Mouse (Mus musculus): ENCODE measurements around the gene Dcst2.
A peak's percentile ranks its signal among the peaks of the same experiment; 100 is the strongest.

Gene Dcst2

DNA sequence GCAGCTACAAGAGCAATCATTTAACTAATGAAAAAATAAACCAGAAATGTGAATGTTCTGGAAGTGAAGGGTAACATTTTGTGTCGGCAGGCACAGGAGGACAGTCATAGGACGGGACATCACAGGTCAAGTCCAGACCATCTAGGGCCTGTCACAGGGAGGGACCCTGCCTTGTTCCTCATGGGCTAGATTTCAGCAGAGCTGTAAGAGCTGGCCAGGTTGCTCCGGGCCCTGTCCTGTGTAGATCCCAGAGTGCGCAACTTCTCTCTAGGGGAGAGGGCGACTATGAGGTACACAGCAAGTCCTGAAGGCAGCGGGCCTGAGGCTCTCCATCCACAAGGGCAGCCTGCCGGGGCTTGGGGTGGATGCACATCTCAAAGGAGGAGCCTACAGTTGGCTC lies at the start of gene Dcst2:
Gene Dcst2, plus strand, starts transcription at position 301 of the 400 bp plus-strand sequence.
- DNase-seq (ENCODE audit: low read depth): no peak

DNA sequence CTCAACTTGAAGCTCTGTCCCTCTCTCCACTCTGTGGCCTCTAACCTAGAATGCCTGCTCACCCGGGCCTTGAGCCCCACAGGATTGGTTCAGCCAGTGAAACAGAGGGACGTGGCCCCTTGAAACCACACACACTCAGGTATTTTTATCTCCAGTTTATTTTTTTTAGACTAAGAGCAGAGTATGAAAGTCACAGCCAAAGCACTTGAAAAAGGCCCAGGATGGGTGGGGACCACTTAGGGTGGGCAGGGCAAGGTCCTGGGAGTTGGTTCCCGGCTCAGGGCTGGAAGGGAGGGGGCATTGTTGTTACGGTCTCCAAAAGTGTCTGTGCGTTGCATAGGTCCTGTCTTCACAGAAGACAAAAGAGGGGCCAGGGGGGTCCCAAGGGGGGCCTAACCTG lies 47.4 kb upstream of the Dcst2 start:
- no peak for DNase-seq (ENCODE audit: low read depth)

DNA sequence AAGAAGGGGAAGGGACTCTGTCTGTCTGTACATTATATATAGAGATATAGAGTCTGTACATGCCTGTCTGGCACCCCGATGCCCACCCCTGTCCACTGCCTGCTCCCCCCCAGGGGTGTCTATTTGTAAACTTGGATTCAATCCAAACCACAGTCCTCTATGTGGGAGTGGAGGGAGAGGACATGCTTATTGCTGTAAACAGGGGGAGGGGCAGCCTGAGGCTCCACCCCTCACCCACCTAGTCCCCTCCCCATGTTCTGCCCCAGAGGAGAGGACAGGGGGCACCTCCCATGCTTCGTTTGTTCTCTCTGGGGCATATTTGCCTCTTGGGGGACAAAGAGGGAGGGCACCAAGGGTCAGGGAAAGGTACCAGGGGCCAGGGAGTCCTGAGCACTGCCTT lies 47.0 kb upstream of the Dcst2 start:
- no peak for DNase-seq (ENCODE audit: low read depth)

DNA sequence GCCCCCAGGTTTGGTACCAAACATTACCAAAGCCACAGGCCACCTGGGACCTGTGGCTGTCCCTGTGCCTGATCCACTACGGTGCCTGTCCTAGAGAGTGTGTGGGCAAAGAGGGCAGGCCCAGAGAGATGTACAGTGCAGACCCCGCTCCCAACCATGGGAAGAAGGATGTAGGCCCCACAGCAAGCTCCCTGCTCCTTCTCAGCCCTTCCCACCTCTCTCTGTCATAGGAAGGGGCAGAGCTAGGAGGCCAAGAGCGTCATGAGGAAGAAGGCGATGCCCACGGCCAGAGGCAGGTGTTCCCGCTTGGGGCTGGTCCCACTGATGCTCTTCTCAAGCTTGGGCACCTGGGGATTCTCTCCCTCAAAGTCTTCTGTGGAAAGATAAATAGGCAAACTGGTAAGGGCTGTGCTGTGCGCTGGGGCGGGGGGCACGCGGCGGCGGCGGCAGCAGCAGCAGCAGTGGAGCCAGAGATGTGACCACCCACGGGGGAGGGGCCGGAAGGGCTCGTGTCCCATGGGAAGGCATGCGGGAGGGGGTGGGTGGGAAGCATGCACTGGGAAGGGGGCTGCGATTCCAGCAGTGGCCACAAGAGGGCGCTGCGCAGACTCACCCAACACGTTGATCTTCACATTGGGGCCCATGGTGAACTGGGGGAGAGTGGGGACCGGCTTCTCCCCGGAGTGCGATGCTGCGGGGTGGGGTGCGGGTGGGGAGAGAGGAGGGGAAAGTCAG lies 46.4 kb upstream of the Dcst2 start:
- no peak for DNase-seq (ENCODE audit: low read depth)

DNA sequence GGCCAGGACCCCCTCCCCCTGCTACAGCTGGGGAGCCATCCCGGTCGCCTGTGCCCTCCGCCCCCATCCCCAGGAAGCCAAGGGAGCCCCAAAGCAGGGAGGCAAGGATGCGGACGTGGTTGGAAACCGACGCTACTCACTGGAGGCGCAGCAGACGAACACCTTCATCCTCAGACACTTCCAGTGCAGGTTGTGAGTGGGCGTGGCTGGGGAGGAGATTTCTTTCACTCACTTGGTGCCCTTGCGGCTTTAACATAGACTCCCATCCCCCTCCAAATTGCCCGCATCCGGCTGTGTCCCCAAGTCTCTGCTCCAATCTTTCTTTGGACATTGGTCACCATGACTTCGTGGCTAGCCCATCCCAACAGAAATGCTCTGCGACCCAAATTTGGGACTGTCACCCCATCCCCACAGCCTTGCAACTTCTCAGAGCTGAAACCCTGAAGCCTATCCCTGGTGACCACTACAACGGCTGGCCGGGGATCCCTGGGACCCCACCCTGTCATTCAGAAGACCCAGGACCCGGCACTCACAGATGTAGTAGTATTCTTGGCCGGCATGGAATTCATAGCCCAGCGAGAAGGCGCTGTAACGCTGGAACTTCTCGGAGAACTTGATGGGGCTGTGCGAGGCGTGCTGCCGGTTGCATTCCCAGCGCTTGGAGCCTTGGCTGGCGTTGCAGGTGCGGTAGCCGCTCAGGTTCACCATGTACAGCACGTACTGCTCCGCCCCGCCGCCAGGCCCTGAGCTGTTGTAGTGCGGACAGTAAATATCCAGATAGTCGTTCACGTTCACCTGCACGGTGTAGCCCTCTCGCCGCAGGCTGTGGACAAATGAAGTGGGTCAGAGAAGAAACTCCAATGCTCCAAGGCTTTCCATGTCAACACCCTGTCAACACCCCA lies 45.6 kb upstream of the Dcst2 start:
- DNase-seq (ENCODE audit: low read depth): no peak

DNA sequence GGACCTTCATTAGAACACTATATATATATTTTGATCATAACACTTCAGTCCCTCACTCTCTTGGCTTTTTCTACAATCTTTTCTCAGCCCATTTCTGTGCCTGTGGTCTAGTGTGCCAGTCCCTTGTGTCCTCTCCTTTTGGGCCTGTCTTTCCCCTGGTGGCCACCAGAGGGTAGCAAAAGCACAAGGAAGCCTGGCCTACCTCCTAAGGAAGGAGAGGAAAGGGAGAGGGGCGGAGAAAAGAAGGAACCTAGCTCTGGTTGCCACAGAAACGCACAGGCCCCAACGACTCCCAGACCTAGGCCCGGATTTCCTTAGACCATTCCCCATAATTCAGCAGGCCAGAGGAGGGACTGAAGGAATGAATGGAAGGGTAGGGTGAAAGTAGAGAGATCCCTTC lies 44.9 kb upstream of the Dcst2 start:
- peak; percentile 59 for DNase-seq (ENCODE audit: low read depth)

DNA sequence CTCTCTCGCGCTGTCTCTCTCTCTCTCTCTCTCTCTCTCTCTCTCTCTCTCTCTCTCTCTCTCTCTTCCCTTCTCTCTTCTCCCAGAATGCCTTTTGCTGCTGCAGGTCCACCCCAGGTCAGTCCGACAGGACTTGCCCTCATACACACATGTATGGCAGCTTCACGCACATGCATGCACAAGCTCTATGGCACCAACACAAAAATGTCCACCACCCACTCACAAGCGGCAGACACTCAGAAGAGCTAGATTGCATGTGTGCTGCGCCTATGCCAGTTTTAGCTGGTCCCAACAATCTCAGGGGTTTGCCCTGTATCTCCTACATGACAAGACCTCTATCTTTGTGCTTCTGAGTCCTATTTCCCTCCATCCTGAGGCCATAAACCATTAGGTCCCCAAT lies 44.5 kb upstream of the Dcst2 start:
- DNase-seq (ENCODE audit: low read depth): no peak

DNA sequence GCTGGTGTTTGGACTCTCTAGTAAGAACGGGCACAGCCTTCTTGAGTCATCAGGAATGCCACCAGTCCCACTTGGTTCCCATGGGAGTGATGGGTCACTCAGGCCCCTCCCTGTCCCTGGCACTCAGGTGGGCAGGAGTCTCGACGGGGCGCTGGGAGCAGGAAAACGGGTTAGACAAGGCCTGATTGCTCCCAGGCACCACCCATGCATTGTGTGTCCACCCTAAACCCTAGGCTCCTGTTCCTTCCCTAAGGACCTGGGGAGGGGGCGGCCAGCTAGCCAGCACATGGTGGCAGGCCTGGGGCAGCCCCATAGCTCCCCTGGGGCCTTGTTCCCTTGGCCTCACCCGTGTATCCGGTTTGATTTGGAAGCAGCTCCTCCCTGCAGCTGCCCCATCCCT lies 43.5 kb upstream of the Dcst2 start:
- DNase-seq (ENCODE audit: low read depth): no peak

DNA sequence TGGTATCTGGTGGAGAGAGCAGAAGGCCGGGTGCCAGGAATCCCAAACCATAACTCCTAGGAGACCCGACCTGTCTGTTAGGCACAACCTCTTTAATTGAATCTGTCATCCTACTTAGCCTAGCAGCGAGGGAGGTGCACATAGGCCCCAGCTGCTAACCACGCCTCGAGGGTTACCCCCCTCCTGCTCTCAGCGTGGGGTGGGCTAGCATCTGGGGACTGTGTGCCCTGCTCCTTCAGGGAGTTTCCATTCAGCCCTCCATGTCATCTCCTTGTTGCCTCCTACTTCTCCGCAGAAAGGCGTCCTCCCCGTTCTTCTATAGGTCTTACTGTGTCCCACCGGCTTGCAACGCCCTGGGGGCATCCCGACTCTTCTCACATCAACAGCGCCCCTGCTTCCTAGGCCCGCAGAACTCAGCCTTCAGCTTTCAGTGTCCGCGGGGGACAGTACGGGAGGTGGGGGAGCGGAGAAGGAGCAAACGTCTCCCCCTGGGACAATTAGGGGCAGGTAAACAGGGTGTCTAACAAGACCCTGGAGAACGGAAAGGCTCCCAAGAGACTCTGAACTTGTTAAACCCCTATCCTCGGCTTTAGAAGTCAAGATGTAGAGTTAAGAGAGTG lies 42.7 kb upstream of the Dcst2 start:
- no peak for DNase-seq (ENCODE audit: low read depth)

DNA sequence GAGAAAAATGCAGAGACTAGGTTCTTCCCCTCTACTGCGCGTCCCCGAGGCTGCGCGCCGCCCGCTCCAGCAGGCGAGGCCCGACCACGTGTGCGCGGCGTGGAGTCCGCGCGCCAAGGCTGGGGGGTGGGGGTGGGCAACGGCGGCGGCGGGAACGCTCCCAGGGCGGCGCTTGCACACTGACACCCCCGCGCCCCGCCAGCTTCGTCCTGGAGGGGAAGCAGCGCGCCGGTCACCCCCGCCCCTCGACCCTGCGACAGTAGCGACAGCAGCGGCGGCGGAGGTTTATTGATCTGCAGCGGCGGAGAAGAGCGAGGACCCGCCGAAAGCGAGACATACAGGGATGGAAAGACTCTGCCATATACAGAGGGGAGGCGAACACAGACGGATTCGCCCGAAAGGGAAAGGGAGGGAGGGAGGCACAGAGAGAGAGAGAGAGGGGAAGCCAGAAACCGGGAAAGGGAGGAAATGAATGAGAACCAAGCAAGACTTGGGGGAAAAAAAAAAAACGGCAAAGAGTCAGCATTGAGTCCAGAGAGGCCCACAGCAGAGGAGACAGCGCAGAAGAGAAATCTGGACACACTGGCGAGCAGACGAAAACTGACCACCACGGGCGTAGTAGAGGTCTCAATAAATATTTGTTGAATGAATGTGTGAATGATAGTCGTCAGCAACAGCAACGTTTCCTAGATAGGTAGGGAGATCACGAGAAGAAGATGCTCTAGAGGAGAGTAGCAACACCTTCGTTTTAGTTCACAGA lies 42.0 kb upstream of the Dcst2 start:
- DNase-seq (ENCODE audit: low read depth): no peak

DNA sequence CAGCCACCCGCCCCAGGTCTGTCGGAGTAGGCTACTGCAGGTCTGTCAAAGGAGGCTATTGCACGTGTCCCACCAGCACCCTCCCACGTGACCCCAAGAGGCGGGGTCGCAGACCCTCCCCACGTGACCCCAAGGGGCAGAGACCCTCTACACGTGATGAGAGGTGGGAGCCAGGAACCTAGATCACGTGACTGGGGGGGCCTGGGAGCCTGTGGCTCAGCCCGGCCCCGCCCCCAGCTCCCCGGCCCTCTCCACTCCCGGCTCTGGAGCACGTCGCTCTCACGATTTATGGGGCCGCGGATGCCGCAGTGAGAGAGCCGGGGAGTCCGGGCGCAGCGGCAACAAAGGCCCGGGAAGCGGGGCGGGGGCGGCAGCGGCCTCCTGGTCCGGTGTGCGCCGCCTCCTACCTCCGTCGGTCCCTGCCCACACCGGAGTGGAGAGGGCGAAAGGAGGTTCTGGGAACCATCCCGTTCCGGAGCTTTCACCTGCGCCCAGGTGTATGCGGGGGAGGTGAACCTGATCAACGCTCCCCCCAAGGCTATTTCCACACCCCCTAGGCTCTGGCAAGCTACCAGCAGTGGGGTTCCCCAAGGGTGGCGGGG lies 41.1 kb upstream of the Dcst2 start:
- no peak for DNase-seq (ENCODE audit: low read depth)

DNA sequence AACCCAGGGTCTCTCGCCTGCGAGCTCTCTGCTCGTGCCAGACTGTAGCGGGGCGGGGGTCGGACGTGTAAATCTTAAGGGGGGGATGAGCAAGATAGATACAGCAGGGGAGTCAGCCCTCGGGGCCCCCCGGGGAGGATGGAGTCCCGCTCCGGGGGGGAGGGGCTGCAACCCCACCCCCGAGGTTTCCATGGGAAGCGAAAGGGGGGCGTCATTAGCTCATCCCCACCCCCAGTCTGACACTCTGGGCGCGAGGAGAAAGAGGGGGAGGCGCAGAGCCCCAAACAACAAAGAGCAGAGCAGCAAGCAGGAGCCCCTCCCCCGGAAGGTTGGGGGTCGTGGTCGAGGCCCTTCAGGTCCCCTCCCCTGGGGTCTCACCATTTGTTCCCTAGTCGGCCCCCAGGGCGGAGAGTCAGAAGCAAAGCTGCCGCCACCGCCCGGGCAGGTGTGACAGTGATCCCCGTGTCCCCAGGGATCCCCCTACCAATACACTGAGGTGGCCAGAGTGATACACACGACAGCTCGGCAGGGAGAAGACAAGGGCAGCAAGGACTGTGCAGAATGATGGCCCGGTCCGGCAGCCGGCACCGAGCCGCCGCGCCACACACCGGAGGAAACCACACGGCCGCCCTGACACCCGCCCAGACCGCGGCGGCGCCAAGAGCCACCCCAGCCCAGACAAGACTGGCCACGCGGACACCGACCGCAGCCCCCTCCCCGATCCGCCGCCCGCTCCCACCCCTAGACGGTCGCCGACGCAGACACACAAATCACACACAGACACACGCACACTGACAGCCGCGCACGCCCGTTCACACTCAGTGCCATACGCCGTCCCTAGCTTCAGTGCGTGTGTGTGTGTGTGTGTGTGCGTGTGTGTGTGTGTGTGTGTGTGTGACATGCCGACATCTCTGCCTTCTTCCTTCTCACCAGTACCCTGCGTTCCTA lies 40.3 kb upstream of the Dcst2 start:
- DNase-seq (ENCODE audit: low read depth): no peak

DNA sequence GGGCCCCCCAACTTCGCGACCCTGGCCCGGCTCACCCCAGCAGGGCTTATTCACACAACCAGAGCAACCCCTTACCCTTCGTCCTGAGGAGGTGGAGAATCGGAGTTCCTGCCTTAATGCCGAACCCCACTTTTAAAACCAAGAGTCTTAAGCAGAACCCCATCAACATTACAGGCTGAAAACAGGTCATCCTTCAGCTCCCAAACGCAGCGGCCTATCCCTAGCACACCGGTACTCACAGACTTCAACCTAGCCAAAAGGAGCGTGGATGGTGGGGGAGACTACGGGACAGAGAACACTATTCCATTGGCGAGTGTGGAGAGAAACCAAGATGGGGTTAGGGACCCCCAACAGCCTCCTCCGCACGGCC lies 39.7 kb upstream of the Dcst2 start:
- no peak for DNase-seq (ENCODE audit: low read depth)

DNA sequence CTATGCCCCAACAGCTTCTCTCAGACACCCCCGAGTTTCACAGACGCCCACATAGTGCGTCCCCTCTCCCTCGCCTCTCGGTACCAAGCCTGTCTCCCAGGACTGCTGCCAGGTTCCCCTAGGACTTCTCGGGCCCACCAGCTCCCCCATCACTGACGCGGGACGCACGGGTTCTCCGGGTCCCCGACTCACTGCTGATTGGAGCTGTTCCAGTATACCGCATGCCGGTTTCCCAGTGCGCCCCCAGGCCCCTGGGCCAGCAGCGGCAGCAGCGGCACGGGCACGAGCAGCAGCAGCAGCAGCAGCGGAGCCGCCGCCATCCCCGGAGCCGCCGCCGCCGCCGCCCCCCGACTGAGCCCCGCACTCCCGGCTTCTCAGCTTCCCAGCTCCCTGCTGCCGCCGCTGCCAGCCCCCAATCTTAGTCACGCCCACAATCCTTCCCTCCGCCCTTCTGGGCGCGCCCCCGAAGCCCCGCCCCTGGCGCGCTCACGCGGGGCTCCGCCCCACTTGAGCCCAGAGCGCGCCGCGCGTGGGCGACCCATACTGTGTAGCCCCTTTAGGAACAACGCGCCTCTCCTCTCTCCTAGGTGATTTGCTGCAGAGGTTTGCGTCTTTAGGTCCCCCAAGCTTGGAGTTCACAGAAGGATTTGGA lies 39.1 kb upstream of the Dcst2 start, which contains the start of gene Efna3:
Gene Efna3, minus strand, starts transcription at position 452 of the 652 bp plus-strand sequence.
- no peak for DNase-seq (ENCODE audit: low read depth)

DNA sequence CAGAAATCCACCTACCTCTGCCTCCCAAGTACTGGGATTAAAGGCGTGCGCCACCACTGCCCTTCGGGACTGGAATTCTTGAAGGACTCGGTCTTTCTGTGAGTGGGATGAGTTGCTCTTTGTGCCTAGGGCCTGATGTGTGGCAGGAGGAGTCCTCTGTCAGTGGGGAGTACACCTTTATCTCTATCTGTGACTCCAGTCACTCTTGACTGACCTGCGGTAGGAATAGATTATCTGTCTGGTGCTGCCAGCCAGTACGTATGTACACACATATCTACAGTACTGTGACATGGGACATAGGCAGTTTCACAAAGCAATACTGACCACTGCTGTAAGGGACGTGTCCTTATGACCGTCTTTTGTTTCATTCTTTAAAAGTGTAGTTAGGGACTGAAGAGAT lies 35.9 kb upstream of the Dcst2 start:
- no peak for DNase-seq (ENCODE audit: low read depth)

DNA sequence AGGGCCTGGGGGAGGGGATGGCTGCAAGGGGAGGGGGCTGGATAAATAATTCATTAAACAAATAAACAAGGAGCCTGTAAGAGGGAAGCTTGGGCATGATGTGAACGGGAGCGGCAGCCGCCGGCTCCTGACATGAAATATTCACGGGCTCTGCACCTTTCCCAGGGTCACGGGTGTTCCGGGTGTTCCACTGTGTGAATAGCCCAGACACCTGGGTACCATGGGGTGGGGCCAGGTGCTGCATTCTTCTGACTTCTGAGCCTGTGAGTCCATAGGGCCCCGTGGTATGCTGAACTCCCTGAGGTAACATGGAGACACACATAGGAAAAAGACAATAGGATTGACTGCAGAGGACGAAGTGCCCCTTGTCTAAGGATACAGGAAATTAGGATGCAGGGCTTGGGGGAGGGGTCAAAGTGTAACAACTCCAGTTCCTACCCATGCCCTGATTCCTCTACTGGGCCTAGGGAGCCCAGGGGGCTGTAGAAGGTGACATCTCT lies 34.4 kb upstream of the Dcst2 start:
- no peak for DNase-seq (ENCODE audit: low read depth)

DNA sequence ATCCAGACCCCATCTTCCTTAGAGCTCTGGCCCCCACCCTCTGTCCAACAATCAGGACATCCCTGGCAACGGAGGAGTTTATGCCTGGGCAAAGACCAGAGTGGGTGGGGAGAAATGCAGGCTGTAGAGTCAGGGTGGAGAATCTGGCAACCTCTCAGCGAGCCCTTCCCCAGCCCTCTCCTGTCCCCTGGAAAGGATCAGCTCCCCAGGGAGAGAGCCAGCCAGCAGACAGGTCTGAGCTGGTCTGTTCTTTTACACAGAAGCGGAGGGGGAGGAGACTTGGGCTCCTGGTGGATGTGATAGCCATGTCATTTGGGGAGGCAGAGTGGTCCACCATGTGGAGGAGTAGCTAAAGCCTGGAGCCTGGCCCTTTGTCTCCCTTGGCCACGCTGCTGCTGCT lies 33.2 kb upstream of the Dcst2 start:
- DNase-seq (ENCODE audit: low read depth): no peak

DNA sequence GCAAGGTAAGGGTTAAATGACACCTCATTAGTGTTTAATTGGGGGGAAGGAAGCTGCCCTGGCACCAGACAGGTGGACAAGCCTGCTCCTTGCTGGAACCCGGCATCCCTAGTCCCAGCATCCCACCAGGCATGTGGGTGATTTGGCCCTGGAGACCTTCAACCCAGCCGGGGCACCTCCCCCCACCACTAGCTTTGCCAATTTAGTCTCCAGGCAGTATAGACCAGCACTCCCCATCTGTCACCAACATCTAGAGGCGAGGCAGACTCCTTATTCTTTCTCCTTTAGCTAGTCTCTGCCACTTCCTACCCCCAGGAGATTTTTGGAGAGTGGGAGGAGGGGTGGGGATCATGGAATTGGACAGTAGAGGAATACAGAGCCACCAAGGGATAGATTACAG lies 31.4 kb upstream of the Dcst2 start:
- no peak for DNase-seq (ENCODE audit: low read depth)

DNA sequence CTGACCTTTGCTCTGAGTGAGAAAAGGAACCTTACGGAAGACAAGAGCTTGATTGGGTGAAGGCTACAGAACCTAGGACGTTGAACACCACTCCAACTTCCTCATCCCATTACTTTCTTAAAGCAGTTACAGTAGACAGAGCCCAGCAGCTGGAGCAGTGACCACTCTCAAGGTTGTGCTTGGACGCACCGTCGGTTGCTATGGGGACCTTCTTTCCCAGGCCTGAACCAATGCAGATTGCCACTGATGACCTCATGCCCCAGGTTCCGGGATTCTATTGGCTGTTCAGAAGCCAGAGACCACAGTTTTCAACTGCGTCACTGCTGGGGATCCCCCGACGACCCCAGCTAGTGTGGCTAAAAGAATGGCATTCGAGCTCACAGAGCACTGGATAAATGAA lies 30.8 kb upstream of the Dcst2 start:
- no peak for DNase-seq (ENCODE audit: low read depth)

DNA sequence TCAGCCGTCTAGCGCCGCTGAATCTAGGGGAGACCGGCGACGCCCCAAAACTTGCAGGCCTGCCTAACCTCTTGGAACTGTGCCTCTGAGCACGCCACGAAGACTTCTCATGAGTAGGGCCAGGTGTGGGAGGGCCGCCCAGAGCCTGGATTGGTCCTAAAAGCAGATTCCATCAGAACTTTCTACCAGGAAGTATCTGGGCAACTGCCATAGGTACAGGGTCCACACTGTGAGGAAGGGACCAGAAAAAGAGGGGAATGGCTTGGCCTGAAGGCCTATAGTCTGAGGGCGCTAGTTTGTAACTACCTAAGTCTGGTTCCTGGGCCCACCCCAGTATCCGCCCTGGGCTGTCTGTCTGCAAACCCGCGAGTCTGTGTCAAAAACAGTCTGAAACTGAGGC lies 30.2 kb upstream of the Dcst2 start:
- no peak for DNase-seq (ENCODE audit: low read depth)

Measured in c-Kit-positive CD71-positive TER-119-negative erythroid progenitor cells, embryonic 14.5 days (primary cell).